Mouse (Mus musculus): ENCODE data around the gene Rasal1.

- TF ChIP-seq CTCF (IDR thresholded peaks at IDR 0.05) (no peak), EP300 (IDR thresholded peaks at IDR 0.05; ENCODE audit: insufficient read depth, low read depth, low read length) (no peak)
Measured at GRCm38 (mm10) chr5:120603515-120603914, 45.1 kb upstream of the Rasal1 start.

All from heart, adult 2 months (tissue).